Mouse (Mus musculus) embryo, embryonic 10.5 days (tissue): ENCODE measurements around the gene Dnttip1.

Experiments
- DNase-seq: peaks from one replicate; pipeline ENCODE4 v3.0.0-alpha.2; 2015; ENCODE audit warnings: low spot score

Dnttip1 gene

GRCm38 (mm10) chr2:164754800-164755199, 9.0 kb downstream of the Dnttip1 start:
- no peak for DNase-seq

GRCm38 (mm10) chr2:164757841-164758240, 12.1 kb downstream of the Dnttip1 start:
- no peak for DNase-seq

- DNase-seq = no peak
Observed at GRCm38 (mm10) chr2:164758692-164759091, 12.9 kb downstream of the Dnttip1 start.

GRCm38 (mm10) chr2:164760059-164760833, 14.5 kb downstream of the Dnttip1 start:
- no peak for DNase-seq

GRCm38 (mm10) chr2:164761502-164761901, 15.7 kb downstream of the Dnttip1 start:
- no peak for DNase-seq

GRCm38 (mm10) chr2:164761971-164762370, 16.2 kb downstream of the Dnttip1 start:
- no peak for DNase-seq

- DNase-seq = no peak
Observed at GRCm38 (mm10) chr2:164762593-164762992, 16.8 kb downstream of the Dnttip1 start.

- no peak for DNase-seq
Observed at GRCm38 (mm10) chr2:164765841-164766240, 20.1 kb downstream of the Dnttip1 start.

- DNase-seq = no peak
Observed at GRCm38 (mm10) chr2:164767812-164768540, 22.2 kb downstream of the Dnttip1 start.

- DNase-seq = peak; percentile 100
Observed at GRCm38 (mm10) chr2:164769258-164770037, 23.7 kb downstream of the Dnttip1 start, which contains the start of gene Ube2c. Gene Ube2c (plus strand): TSS chr2:164769898.

GRCm38 (mm10) chr2:164770279-164770678, 24.5 kb downstream of the Dnttip1 start:
- DNase-seq = peak; percentile 35

- DNase-seq = no peak
Observed at GRCm38 (mm10) chr2:164771123-164771522, 25.3 kb downstream of the Dnttip1 start.

GRCm38 (mm10) chr2:164773229-164773988, 27.6 kb downstream of the Dnttip1 start:
- no peak for DNase-seq

- no peak for DNase-seq
Observed at GRCm38 (mm10) chr2:164773989-164774364, 28.2 kb downstream of the Dnttip1 start.

- no peak for DNase-seq
Observed at GRCm38 (mm10) chr2:164776130-164776529, 30.3 kb downstream of the Dnttip1 start.

GRCm38 (mm10) chr2:164776801-164777200, 31.0 kb downstream of the Dnttip1 start:
- no peak for DNase-seq

- DNase-seq = no peak
Observed at GRCm38 (mm10) chr2:164777246-164778014, 31.6 kb downstream of the Dnttip1 start.

- no peak for DNase-seq
Observed at GRCm38 (mm10) chr2:164778015-164778287, 32.2 kb downstream of the Dnttip1 start.

GRCm38 (mm10) chr2:164778809-164779208, 33.0 kb downstream of the Dnttip1 start:
- DNase-seq = no peak

GRCm38 (mm10) chr2:164779481-164780086, 33.8 kb downstream of the Dnttip1 start, which contains the start of gene Tnnc2:
Gene Tnnc2 (minus strand): TSS chr2:164779967.
- no peak for DNase-seq

- no peak for DNase-seq
Observed at GRCm38 (mm10) chr2:164781876-164782275, 36.1 kb downstream of the Dnttip1 start.
